Mouse (Mus musculus) bone marrow, adult 2 months (tissue): ENCODE measurements around the gene Gmds. TPM values are rescaled to one million over a fixed set of nuclear protein-coding genes. Genes with fewer than 3 reads are reported as not detected.

Experiments used
- H3K27ac ChIP-seq: fragments of 200-500 bp; 2 replicates; pipeline ENCODE4 v1.5.1; 2012; ENCODE audit warnings: low read depth, mild to moderate bottlenecking, control low read depth, inconsistent platforms, low read length; ENCODE audit not compliant: control insufficient read depth, poor library complexity, insufficient read depth
- H3K4me1 ChIP-seq: fragments of 200-500 bp; 2 replicates; pipeline ENCODE4 v1.6.1; 2011; ENCODE audit warnings: low read length; ENCODE audit not compliant: control insufficient read depth, insufficient read depth
- H3K4me3 ChIP-seq: fragments of 200-500 bp; replicated peaks from 2 replicates; pipeline ENCODE3; 2011; ENCODE audit warnings: mild to moderate bottlenecking, low read depth, low read length, control low read depth; ENCODE audit not compliant: control insufficient read depth
- CTCF ChIP-seq: fragments of 200-500 bp; IDR thresholded peaks from 2 replicates; pipeline ENCODE4 v1.5.1; 2011; ENCODE audit warnings: low read length, control low read depth; ENCODE audit not compliant: control insufficient read depth, insufficient read depth
- POLR2A ChIP-seq: fragments of 200-500 bp; IDR thresholded peaks from 2 replicates; pipeline ENCODE4 v1.6.1; 2011; ENCODE audit warnings: low read depth, mild to moderate bottlenecking, control low read depth, low read length, borderline replicate concordance; ENCODE audit not compliant: control insufficient read depth
- WGBS: fragments of 180-500 bp; shearing (Covaris S2); methylation state at CpG from one replicate; pipeline ENCODE4 v1.1.7; 2018; 5-methylcytosine and 5-hydroxymethylcytosine counted together
- polyA plus RNA-seq: library from polyadenylated mRNA; stranded (reverse); fragments of >200 nt; gene quantifications from 2 replicates; pipeline ENCODE4 v1.2.4, GENCODE M21; 2011; ENCODE audit warnings: low replicate concordance; ENCODE audit not compliant: missing spikeins, insufficient read depth, insufficient read length

Gene Gmds
- polyA plus RNA-seq, 1 experiment: 4.8 TPM

DNA sequence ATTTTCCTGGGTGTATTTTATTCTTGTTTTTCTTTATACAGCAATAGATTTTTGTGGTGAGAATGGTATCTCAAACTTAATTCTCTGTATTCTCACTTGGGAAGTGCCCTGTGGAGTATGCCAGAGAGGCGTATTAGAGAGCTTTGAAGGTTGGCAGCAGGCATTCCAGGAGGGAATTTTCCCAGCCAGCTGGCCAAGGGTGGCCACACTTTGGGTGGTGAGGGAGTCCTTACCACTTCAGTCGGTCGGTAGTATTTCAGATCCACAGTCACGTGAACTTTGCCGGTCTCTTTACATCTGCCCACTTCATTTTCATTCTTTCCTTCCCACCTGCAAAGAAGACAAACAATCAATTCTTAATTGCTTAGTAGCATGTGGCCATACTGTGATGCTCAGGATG lies 421.2 kb downstream of the Gmds start:
- Histone ChIP-seq H3K4me1 (no peaks in the 10 kb centered on the region; the same call in 1 of the 2 replicates), H3K4me3 (no peak overlapping the region), H3K27ac (no peak overlapping the region)
- 76% methylated on average over 5 of the region's 5 CpGs for WGBS
- no peak for TF ChIP-seq CTCF
- TF ChIP-seq POLR2A: no peak

DNA sequence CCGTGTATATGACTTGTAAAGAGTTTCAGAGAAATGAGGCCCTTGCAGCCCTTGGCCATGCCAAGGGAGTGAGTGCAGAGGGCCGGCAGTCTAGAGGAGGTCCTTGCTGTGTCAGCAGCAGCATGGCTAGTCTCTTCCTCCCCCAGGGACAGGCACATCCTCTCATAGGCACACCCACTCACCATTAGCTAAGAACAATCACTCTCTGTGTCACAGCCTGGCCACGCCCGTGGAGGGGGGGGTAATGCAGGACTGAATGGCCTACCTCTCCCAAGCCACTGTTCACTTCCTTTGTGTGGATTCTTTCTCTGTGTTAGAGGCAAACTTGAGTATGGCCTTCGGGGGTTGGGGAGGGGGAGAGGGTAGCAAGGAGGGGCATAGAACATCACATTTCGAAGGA lies 422.8 kb downstream of the Gmds start:
- TF ChIP-seq CTCF (no peak), POLR2A (no peak)
- no peak overlapping the region for H3K4me3 ChIP-seq
- H3K4me1 ChIP-seq: no peaks in the 10 kb centered on the region; the same call in 1 of the 2 replicates
- H3K27ac ChIP-seq: no peak overlapping the region
- 74% methylated on average over 6 of the region's 6 CpGs for WGBS

DNA sequence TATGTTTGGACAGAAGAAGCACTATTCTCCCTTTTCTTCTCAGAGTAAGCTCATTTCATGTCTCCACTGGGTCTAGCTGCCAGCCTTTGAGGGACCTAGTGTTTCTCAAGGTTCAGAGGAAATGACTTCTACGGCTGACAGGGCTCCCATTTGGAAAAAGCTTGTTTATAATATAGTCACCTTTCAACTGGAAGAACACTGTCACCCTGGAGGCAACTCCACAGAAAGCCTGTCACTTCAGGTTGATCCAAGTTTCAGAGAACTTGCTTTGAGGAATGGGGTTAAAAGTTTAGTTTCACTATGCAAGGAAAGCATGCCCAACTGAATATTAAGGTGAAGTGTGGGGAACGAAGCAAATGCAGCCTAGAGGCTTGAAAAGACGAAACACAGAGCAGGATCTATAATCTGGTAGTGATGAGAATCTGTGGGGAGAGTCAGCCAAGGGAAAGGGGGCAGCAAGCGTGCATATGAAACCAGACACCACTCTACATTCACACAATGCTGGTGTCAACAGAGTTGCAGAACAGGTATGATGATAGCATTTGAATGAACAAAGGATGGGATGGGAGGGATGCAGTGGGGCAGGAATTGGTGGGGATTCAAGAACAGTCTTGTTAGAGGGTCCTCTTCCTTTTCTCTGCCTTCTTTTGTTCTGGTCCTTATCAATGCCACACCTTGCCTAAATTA lies 423.5 kb downstream of the Gmds start:
- WGBS: 82% methylated on average over 4 of the region's 4 CpGs
- Histone ChIP-seq H3K27ac (no peak overlapping the region), H3K4me1 (no peaks in the 10 kb centered on the region; the same call in 1 of the 2 replicates), H3K4me3 (no peak overlapping the region)
- no peak for TF ChIP-seq POLR2A
- TF ChIP-seq CTCF: no peak

DNA sequence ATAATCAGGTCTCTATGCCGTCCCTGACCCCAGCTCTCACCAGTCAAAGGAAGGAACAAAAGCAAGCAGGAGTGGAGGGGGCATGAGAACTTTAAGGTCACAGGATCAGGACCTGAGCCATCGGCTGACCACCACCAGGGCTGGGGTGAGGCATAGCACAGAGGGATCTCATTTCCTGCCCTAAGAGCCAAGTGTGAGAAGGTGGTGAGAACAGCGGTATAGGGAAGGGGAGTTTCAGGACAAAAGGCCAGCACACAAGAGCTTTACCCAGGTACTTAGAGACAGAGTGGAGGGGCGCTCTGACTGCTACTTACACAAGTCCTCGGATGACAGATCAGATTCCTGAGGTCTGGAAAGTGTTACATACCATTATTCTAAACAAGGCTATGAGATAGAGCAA lies 426.6 kb downstream of the Gmds start:
- H3K4me3 ChIP-seq: no peak overlapping the region
- no peaks in the 10 kb centered on the region; the same call in 1 of the 2 replicates for H3K4me1 ChIP-seq
- H3K27ac ChIP-seq: no peak overlapping the region
- WGBS: 86% methylated on average over 5 of the region's 5 CpGs
- no peak for TF ChIP-seq CTCF
- no peak for TF ChIP-seq POLR2A

DNA sequence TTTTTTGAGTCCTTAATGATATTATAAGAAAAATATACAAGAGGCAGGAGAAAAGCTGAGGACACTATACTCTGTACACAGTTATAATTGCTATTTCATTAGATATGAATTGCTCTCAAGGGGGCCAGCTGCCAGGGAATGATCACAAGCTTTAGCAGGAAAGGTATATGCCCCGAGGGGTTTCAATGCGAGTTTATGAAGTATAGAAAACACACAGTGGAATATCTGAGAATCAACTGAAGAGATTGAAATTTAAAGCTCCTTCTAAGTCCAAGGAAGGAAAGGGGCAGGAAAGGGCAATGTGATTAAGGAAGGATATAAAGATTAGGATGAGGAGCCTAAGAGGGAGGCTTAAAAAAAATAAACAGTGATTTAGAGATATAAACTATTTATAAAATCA lies 427.2 kb downstream of the Gmds start:
- Histone ChIP-seq H3K27ac (no peak overlapping the region), H3K4me3 (no peak overlapping the region), H3K4me1 (no peaks in the 10 kb centered on the region; the same call in 1 of the 2 replicates)
- 72% methylated on average over 2 of the region's 2 CpGs for WGBS
- no peak for TF ChIP-seq POLR2A
- no peak for TF ChIP-seq CTCF

DNA sequence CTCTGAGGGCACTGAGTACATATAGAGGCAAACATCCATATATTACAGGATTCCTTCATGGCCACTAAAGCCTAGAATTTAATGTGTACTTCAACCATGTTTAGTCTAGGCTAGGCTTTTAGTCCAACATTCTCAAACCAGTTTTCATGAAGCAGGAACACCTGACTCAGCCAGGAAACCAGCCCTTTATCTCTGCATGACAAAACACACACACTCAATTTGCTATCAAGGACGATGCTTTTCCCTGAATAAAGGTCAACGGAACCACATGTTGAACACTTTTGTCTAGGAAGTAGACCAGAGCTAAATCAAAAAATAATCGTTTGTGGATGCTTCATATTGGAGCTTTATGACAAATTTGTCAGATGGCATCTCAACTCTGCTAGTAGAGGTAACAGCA lies 429.5 kb downstream of the Gmds start:
- no peak overlapping the region for H3K4me3 ChIP-seq
- no peak overlapping the region for H3K27ac ChIP-seq
- 57% methylated on average over 3 of the region's 3 CpGs for WGBS
- no peaks in the 10 kb centered on the region for H3K4me1 ChIP-seq
- TF ChIP-seq CTCF (no peak), POLR2A (no peak)

DNA sequence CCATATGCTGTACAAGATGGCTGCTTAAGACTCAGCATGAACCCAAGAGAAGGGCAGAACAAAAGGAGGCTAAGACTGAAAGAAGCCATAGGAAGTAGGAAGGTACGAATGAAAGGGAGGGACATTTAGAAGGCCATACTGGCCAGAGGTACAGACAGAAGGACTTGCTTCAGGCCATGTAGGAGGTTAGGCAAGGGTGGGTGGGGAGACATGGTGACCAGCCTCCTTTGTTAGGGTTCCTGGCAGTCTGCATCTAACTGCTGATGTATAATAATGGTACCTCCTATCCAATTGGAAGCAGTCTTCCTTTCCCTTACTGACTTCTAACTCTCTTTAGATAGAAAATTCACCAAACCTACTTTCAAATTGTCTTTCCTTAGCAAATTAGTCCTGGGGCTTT lies 432.0 kb downstream of the Gmds start:
- Histone ChIP-seq H3K27ac (no peak overlapping the region), H3K4me3 (no peak overlapping the region), H3K4me1 (no peaks in the 10 kb centered on the region)
- TF ChIP-seq POLR2A (no peak), CTCF (no peak)
- 58% methylated on average over 1 of the region's 1 CpGs for WGBS

DNA sequence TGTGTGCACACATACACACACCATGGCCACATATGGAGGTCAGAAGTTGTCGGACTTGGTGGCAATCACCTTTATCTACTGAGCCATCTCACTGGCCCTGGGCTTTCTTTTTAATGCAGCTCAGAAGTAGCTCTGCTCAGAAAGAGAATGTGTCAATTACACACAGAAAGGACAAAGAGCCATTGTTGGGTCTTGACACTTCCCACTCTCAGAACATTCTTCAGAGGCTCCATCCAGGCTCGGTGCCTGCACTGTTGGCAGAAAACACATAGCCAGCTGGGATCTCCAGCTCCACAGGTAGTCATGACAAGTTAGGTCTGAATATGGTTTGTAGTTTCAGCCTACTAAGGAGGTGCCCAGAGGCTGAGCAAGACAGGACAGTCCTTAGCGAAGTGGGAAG lies 438.3 kb downstream of the Gmds start:
- 87% methylated on average over 3 of the region's 3 CpGs for WGBS
- Histone ChIP-seq H3K4me3 (no peak overlapping the region), H3K4me1 (no peaks in the 10 kb centered on the region), H3K27ac (no peak overlapping the region)
- TF ChIP-seq CTCF (no peak), POLR2A (no peak)

DNA sequence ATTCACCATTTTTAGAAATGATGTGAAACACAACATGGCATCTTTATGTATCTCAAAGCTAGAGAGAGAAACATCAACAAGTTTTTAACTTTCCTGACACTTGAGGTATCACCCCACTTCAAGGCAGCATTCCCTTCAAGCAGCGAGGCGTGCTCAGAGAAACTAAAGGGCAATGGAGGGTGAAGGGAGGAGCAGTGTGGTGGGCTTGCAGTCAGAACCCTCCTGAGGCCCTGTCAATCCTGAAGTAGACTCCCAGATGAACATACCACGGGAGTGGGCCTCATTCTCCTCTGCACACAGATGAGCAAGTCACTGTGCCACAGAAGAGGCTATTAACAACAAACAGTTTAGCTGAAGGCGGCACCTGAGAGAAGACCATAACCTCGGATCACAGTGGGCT lies 439.1 kb downstream of the Gmds start:
- Histone ChIP-seq H3K4me1 (no peaks in the 10 kb centered on the region), H3K4me3 (no peak overlapping the region), H3K27ac (no peak overlapping the region)
- WGBS: 82% methylated on average over 5 of the region's 5 CpGs
- no peak for TF ChIP-seq CTCF
- no peak for TF ChIP-seq POLR2A
